Mouse (Mus musculus) myocyte (in vitro differentiated cells): ENCODE results near the gene Myt1l.

ENCODE experiments used
- MYOG ChIP-seq, 3 experiments: IDR thresholded peaks; one replicate each; pipeline ENCODE4 v1.6.1; 2011; ENCODE audit warnings: control low read depth in 2 of 3, low read depth in 2 of 3, mild to moderate bottlenecking in 2 of 3; ENCODE audit not compliant: insufficient read length in 2 of 3, control insufficient read depth in 1 of 3, insufficient read depth in 1 of 3
- POLR2A ChIP-seq: IDR thresholded peaks from one replicate; pipeline ENCODE4 v1.6.1; 2011; ENCODE audit warnings: low read depth, mild to moderate bottlenecking, control low read depth, moderate library complexity; ENCODE audit not compliant: insufficient read length
- POLR2AphosphoS2 ChIP-seq: IDR thresholded peaks from one replicate; pipeline ENCODE4 v1.6.1; 2011; ENCODE audit warnings: low read depth, control low read depth; ENCODE audit not compliant: insufficient read length
- TCF12 ChIP-seq: IDR thresholded peaks from one replicate; pipeline ENCODE4 v1.6.1; 2011; ENCODE audit warnings: mild to moderate bottlenecking, control low read depth; ENCODE audit not compliant: poor library complexity, insufficient read depth, severe bottlenecking
- USF1 ChIP-seq: IDR thresholded peaks from one replicate; pipeline ENCODE4 v1.6.1; 2011; ENCODE audit warnings: low read depth, mild to moderate bottlenecking, control low read depth, moderate library complexity

GRCm38 (mm10) chr12:29830571-29830970, 302.4 kb downstream of the Myt1l start:
- TF ChIP-seq POLR2AphosphoS2 (no peak), POLR2A (no peak), USF1 (no peak), TCF12 (no peak), MYOG (IDR thresholded peaks at IDR 0.05; ENCODE audit: control insufficient read depth in 1 of 3, insufficient read depth in 1 of 3, insufficient read length in 2 of 3, low read depth in 2 of 3) (no peak)
